Mouse (Mus musculus) E14TG2a.4 (cell line): Measurements from ENCODE around the gene Ifrd1.

Source experiments
- H3K27me3 ChIP-seq: 2 replicates; pipeline ENCODE4 v1.6.1; 2014; ENCODE audit warnings: low read length, control low read depth; ENCODE audit not compliant: insufficient read depth
- H3K36me3 ChIP-seq: 2 replicates; pipeline ENCODE4 v1.6.1; 2014; ENCODE audit warnings: low read length, control low read depth; ENCODE audit not compliant: insufficient read depth
- H3K4me1 ChIP-seq: replicated peaks from 2 replicates; pipeline ENCODE4 v1.6.1; 2014; ENCODE audit warnings: low read depth, low read length, control low read depth
- H3K4me3 ChIP-seq: replicated peaks from 2 replicates; pipeline ENCODE4 v1.5.1; 2014; ENCODE audit warnings: mild to moderate bottlenecking, low read length
- H3K9me3 ChIP-seq: 2 replicates; pipeline ENCODE4 v1.6.1; 2014; ENCODE audit warnings: low read length, control low read depth
- CTCF ChIP-seq: conservative IDR thresholded peaks from 2 replicates; pipeline ENCODE4 v1.5.1; 2014; ENCODE audit warnings: low read length
- NANOG ChIP-seq: IDR thresholded peaks from 2 replicates; pipeline ENCODE4 v1.6.1; 2014; ENCODE audit warnings: borderline replicate concordance, low read length, mixed read lengths
- POU5F1 ChIP-seq: IDR thresholded peaks from 2 replicates; pipeline ENCODE4 v1.6.1; 2014; ENCODE audit warnings: low read length, borderline replicate concordance

The Ifrd1 gene

DNA sequence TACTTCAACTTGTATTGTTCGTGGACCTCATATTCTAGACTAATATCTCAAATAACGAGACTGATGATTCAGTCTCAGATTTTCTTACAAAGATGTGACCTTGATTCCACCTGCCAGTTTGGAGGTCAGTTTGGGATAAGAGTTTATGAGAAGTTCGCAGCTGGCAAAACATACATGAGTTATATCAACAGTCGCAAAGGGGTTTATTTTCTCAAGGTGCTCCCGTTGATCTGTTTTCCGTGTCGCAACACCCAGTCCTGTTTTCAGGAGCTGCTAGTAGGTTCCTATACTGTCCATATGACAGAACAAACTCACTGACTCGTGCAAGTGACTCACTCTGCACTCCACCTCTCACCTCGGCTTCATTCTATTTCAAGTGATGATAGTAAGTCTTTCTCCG lies 24.6 kb downstream of the Ifrd1 start:
- peak overlapping the region; percentile 97 for H3K4me3 ChIP-seq
- H3K4me1 ChIP-seq = peaks cover 36% of the 10 kb centered on the region
- no peaks in the 10 kb centered on the region; the same call in 1 of the 2 replicates for H3K27me3 ChIP-seq
- no peak for TF ChIP-seq NANOG
- no peak for TF ChIP-seq POU5F1
- TF ChIP-seq CTCF = no peak
- H3K36me3 ChIP-seq = peaks cover 28% of the 10 kb centered on the region
- no peaks in the 10 kb centered on the region for H3K9me3 ChIP-seq

DNA sequence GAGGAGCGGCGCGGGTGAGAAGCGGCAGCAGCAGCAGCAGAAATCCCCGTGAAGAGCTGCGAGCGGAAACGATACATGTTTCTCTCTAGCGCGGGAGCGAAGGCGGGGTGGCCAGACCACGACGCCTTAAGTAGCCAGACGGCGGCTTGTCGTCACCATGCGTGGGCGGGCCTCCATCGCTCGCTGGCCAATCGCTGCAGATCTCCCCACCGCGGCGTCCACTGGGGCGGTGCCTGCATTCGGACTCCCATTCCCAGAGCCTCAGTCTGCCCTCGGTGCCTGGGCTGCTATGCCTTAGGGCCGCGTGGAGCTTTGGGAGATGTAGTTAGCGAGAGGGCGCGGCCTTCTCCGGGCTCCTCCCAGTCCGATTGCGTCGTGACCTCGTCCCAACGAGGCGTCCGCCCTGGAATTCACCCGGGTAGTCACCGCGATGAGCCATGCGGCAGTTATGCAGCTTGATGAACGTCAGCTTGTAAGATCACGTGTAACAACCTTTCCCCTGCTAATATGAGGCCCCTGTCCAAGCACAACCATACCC lies 25.2 kb downstream of the Ifrd1 start:
- no peaks in the 10 kb centered on the region for H3K9me3 ChIP-seq
- peaks cover 30% of the 10 kb centered on the region for H3K36me3 ChIP-seq
- peaks cover 41% of the 10 kb centered on the region for H3K4me1 ChIP-seq
- H3K4me3 ChIP-seq = peak overlapping the region; percentile 97
- TF ChIP-seq CTCF (no peak), NANOG (no peak), POU5F1 (no peak)
- H3K27me3 ChIP-seq = no peaks in the 10 kb centered on the region; the same call in 1 of the 2 replicates

DNA sequence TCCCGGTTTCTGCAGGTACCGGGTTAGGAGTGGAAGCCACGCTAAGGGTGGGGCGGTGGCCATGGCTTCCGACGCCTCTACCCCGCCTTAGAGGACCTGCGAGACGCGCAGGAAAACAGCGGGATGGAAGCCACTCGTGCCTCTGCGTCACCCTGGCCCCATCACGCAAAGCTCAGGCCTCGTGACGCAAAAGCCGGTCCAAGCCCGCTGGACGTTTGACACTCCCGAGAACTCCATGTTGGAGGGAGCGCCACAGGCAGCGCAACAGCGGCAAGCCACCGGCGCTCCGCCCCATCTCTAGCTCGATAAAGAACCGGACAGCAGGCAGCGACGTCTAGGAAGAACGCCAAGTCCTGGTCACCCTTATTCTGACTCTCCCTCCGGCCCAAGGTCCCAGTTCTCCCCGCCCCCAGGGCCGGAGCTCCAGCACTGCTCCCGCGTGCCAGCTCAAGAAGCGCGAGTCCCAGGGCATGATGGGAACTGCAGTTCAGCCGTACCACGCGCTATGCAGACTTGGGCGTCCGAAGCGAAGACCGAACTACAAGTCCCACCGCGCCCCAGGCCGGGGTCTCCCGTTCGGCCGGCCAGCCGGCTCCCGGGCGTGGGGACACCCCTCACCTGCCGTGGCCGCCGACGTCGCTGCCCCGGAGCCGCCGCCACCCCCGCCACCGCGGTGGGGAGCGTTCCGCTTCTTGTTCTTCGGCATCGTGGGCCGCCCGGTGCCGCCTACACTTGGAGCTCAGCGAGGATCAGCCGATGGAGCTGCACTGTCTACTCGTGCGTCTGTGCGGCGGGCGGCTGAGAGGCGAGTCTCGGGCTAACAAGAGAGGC lies 25.8 kb downstream of the Ifrd1 start:
- Histone ChIP-seq H3K4me1 (peaks cover 46% of the 10 kb centered on the region), H3K36me3 (peaks cover 37% of the 10 kb centered on the region), H3K4me3 (peak overlapping the region; percentile 97)

DNA sequence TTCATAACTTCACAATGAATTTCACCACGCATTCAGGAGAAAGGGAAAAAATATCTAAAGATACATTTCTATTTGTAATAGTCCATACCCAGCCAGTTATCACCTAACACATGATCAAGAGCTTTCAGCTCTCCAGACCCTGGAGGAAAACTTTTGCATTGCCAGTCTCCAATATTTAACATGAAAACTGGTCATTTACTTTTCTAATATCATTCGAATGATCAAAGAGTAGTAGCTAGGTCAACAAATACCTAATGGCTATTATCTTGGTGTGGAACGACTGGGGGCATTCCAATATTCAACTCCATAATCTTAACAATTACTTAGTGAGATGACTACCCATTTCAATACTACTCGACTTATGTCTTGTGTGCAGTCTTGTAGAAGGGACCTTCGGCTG lies 26.7 kb downstream of the Ifrd1 start:
- H3K4me3 ChIP-seq = peak overlapping the region; percentile 97
- TF ChIP-seq CTCF (no peak), NANOG (no peak), POU5F1 (no peak)

More for the DNA sequence above, 25.8 kb downstream of the Ifrd1 start:
- Histone ChIP-seq H3K9me3 (no peaks in the 10 kb centered on the region), H3K27me3 (no peaks in the 10 kb centered on the region; the same call in 1 of the 2 replicates)
- TF ChIP-seq CTCF (no peak), POU5F1 (no peak), NANOG (no peak)

DNA sequence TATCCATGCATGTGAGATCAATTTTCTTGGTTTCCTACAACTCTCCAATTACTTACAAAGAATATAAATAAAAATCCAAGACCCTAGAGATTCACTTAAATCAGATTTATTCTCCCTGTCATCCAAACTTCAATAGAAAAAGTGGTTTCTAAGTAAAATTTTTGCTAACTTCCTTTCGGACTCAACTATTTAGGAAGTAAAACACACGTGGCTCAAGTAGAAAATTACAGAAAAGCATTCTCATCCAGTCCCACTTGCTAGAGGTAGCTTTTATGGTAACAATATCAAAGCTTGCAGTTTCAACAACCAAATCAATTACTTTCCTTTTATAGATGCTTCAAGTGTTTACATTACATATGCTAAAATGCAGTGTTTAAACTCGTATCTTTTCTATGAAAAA lies 27.4 kb downstream of the Ifrd1 start:
- H3K4me3 ChIP-seq = peak overlapping the region; percentile 97
- H3K27me3 ChIP-seq = no peaks in the 10 kb centered on the region; the same call in 1 of the 2 replicates
- peaks cover 46% of the 10 kb centered on the region for H3K4me1 ChIP-seq
- H3K9me3 ChIP-seq = no peaks in the 10 kb centered on the region
- TF ChIP-seq POU5F1 (no peak), CTCF (no peak), NANOG (no peak)
- H3K36me3 ChIP-seq = peaks cover 52% of the 10 kb centered on the region

More for the DNA sequence above, 26.7 kb downstream of the Ifrd1 start:
- Histone ChIP-seq H3K9me3 (no peaks in the 10 kb centered on the region), H3K36me3 (peaks cover 45% of the 10 kb centered on the region), H3K4me1 (peaks cover 46% of the 10 kb centered on the region), H3K27me3 (no peaks in the 10 kb centered on the region; the same call in 1 of the 2 replicates)

DNA sequence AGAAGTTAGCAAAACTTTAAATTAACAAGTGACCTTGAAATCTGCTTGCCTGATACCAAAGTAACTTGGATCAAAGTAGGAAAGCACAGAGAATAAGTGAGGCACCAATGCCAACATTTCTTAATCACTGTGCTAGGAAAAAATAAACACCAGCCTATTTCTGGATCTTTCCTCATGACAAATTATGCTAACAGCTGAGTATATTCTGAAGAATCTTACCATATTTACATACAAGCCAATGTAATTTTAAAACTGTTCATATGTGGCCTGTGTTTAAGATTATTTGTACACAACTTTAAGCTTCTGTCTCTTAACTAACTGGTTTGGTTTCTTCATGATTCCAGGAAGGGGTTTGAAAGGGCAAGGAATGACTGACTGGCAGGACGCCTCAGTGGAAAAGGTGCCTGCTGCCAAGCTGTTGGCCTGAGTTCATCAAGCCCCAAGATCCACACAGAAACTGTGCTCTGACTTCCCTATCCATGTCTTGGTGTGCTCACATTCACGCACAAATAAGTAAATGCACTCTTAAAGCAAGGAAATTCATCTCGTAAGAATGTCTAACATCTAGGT lies 28.2 kb downstream of the Ifrd1 start:
- Histone ChIP-seq H3K36me3 (peaks cover 60% of the 10 kb centered on the region), H3K4me3 (peak overlapping the region; percentile 97), H3K9me3 (no peaks in the 10 kb centered on the region), H3K27me3 (no peaks in the 10 kb centered on the region; the same call in 1 of the 2 replicates), H3K4me1 (peaks cover 46% of the 10 kb centered on the region)
- no peak for TF ChIP-seq POU5F1
- no peak for TF ChIP-seq CTCF

DNA sequence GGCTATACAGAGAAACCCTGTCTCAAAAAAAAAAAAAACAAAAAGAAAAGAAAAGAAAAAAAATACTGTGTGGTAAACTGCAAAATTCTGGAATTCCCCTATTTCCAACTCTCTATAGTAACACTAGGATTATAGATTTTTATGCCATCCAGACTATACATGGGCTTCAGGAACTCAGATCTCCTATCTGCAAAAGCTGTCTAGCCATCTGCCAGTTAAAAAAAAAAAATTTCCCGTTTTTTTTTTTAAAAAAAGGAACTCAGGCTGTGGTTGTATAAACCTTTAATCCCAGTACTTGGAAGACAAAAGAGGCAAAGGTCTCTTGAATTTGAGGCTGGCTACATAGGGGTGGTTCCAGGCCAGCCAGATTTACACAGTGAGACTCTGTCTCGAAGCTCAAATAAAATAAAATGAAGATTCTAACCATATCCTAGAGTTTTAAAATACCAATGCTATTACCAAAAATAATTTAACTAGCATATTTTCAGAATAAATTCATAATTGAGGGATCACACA lies 29.8 kb downstream of the Ifrd1 start:
- H3K4me3 ChIP-seq = no peak overlapping the region
- peaks cover 36% of the 10 kb centered on the region for H3K4me1 ChIP-seq
- peaks cover 71% of the 10 kb centered on the region for H3K36me3 ChIP-seq
- H3K27me3 ChIP-seq = no peaks in the 10 kb centered on the region
- no peaks in the 10 kb centered on the region for H3K9me3 ChIP-seq
- TF ChIP-seq CTCF (no peak), NANOG (no peak), POU5F1 (no peak)

DNA sequence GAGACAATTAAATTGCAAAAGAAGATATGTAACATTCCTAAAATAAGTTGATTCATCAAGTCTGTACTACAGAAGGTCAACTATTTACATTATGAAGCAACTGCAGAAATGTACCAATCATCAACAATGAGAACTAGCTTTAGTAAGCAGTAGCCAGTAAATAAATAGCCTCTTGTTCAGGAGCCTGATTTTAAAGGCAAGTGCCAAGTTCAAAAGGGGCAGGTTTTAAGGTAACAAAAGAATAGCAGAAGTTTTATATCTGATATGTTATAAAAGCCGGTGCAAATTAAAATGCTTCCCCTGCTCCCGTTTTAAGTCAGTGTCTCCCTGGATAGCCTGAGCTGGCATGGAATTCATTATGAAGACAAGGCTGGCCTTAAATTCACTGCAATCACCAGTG lies 30.5 kb downstream of the Ifrd1 start:
- H3K9me3 ChIP-seq = no peaks in the 10 kb centered on the region
- TF ChIP-seq POU5F1 = no peak
- no peak for TF ChIP-seq NANOG
- H3K4me3 ChIP-seq = no peak overlapping the region
- H3K27me3 ChIP-seq = no peaks in the 10 kb centered on the region
- H3K36me3 ChIP-seq = peaks cover 78% of the 10 kb centered on the region
- H3K4me1 ChIP-seq = peaks cover 35% of the 10 kb centered on the region
